Mouse (Mus musculus) cerebellum, adult 2 months (tissue): ENCODE results near the gene Myod1.

Experiments used
- CTCF ChIP-seq: fragments of 200-500 bp; IDR thresholded peaks from 2 replicates; pipeline ENCODE4 v1.5.1; 2011; ENCODE audit warnings: low read depth, mild to moderate bottlenecking, control low read depth, low read length, moderate library complexity, borderline replicate concordance; ENCODE audit not compliant: insufficient read depth
- POLR2A ChIP-seq: fragments of 200-500 bp; IDR thresholded peaks from 2 replicates; pipeline ENCODE4 v1.6.1; 2011; ENCODE audit warnings: low read length, control low read depth, borderline replicate concordance; ENCODE audit not compliant: insufficient read depth

- TF ChIP-seq CTCF, result no peak
- no peak for TF ChIP-seq POLR2A
Measured at GRCm38 (mm10) chr7:46408606-46409005, 32.3 kb downstream of the Myod1 start.
